ENCODE assay signal across 8 mouse cellular contexts in genomic region chr11:58171459-58172091, GRCm38 (mm10). TPM values are rescaled to one million over a fixed set of nuclear protein-coding genes. Genes with fewer than 3 reads are reported as not detected.
A peak's percentile ranks its signal among the peaks of the same experiment; 100 is the strongest.
DNase-seq lines count a peak whose midpoint lies in the region; ATAC-seq and TF ChIP-seq lines count a peak whose summit lies in the region.

TSS of gene Mrpl22 (plus strand) at chr11:58171661.

- TF ChIP-seq EP300 in heart, adult 2 months (IDR thresholded peaks at IDR 0.05; ENCODE audit: insufficient read depth, low read depth, low read length) = 0 out of 2 replicates have a peak, but pooled peaks have one; percentile 38

- under 1% methylated on average over 32 of the region's 34 CpGs for WGBS in embryonic facial prominence, embryonic 14.5 days
- WGBS in heart, adult 2 months = under 1% methylated on average over 34 of the region's 34 CpGs
- WGBS in limb, embryonic 13.5 days = under 1% methylated on average over 34 of the region's 34 CpGs
- under 1% methylated on average over 34 of the region's 34 CpGs for WGBS in midbrain, embryonic 16.5 days

- TF ChIP-seq POLR2A in heart, adult 2 months (IDR thresholded peaks at IDR 0.05; ENCODE audit: insufficient read depth, low read depth, low read length) = peak; percentile 88

- no peak for TF ChIP-seq CTCF in heart, adult 2 months (IDR thresholded peaks at IDR 0.05)

- peak within 1 kb of the TSS; percentile 60 for H3K4me3 ChIP-seq in embryonic facial prominence, embryonic 14.5 days (ENCODE audit: low read depth, low read length)
- peak within 1 kb of the TSS; percentile 67 for H3K4me3 ChIP-seq in heart, adult 2 months
- H3K4me3 ChIP-seq in limb, embryonic 13.5 days = peak within 1 kb of the TSS; percentile 78
- H3K4me3 ChIP-seq in midbrain, embryonic 16.5 days (ENCODE audit: low read depth, low read length) = peak within 1 kb of the TSS; percentile 70

- intact Hi-C loops in heart, adult 2 months (cut with DNase I) = no loop called here

- H3K79me2 ChIP-seq in heart, adult 2 months (replicated peaks; ENCODE audit: control insufficient read depth, insufficient read depth, low read length) = no peaks in the 10 kb centered on the region

- H3K4me2 ChIP-seq in embryonic facial prominence, embryonic 14.5 days (ENCODE audit: low read depth, low read length) = peak within 1 kb of the TSS; percentile 81
- H3K4me2 ChIP-seq in limb, embryonic 13.5 days (replicated peaks) = peak within 1 kb of the TSS; percentile 88
- H3K4me2 ChIP-seq in midbrain, embryonic 16.5 days (ENCODE audit: low read length) = peak within 1 kb of the TSS; percentile 73

- peak; percentile 84 for ATAC-seq in embryonic facial prominence, embryonic 14.5 days (ENCODE audit: low read depth)
- ATAC-seq in limb, embryonic 13.5 days (ENCODE audit: low FRiP score, low read depth) = peak; percentile 83
- ATAC-seq in midbrain, embryonic 16.5 days = peak; percentile 74

- H3K9ac ChIP-seq in embryonic facial prominence, embryonic 14.5 days (ENCODE audit: low read depth, low read length) = peak within 1 kb of the TSS; percentile 80
- H3K9ac ChIP-seq in heart, adult 2 months (ENCODE audit: low read depth, low read length) = peak within 1 kb of the TSS; percentile 63
- peak within 1 kb of the TSS; percentile 85 for H3K9ac ChIP-seq in limb, embryonic 13.5 days
- H3K9ac ChIP-seq in midbrain, embryonic 16.5 days (ENCODE audit: low read depth, low read length) = peak within 1 kb of the TSS; percentile 72

- peak; percentile 99 for DNase-seq in 3T3-L1 (ENCODE audit: low read depth, low spot score)
- peak; percentile 93 to 95 for DNase-seq in adrenal gland, postnatal 4 days (ENCODE audit: low spot score in 2 of 2)
- DNase-seq in embryonic facial prominence, embryonic 14.5 days (ENCODE audit: low spot score) = peak; percentile 97
- peak; percentile 94 to 95 for DNase-seq in heart, adult 2 months
- DNase-seq in kidney, adult 8-10 months = peak; percentile 97 to 98
- DNase-seq in spleen, postnatal 10 days (ENCODE audit: low spot score in 2 of 2) = peak; percentile 89 to 96

- peaks cover 37% of the 10 kb centered on the region for H3K36me3 ChIP-seq in embryonic facial prominence, embryonic 14.5 days (ENCODE audit: control insufficient read depth, insufficient read depth, low read length)
- H3K36me3 ChIP-seq in heart, adult 2 months (ENCODE audit: control insufficient read depth, insufficient read depth, low read length) = no peaks in the 10 kb centered on the region
- peaks cover 38% of the 10 kb centered on the region for H3K36me3 ChIP-seq in limb, embryonic 13.5 days
- peaks cover 15% of the 10 kb centered on the region for H3K36me3 ChIP-seq in midbrain, embryonic 16.5 days (ENCODE audit: control insufficient read depth, insufficient read depth, low read length)

- no peaks in the 10 kb centered on the region for H3K27me3 ChIP-seq in embryonic facial prominence, embryonic 14.5 days (replicated peaks; ENCODE audit: control insufficient read depth, insufficient read depth, low read length)
- H3K27me3 ChIP-seq in heart, adult 2 months (ENCODE audit: control insufficient read depth, insufficient read depth, low read length) = no peaks in the 10 kb centered on the region
- H3K27me3 ChIP-seq in limb, embryonic 13.5 days = no peaks in the 10 kb centered on the region
- no peaks in the 10 kb centered on the region for H3K27me3 ChIP-seq in midbrain, embryonic 16.5 days (ENCODE audit: control insufficient read depth, insufficient read depth, low read depth, low read length)

- H3K4me1 ChIP-seq in embryonic facial prominence, embryonic 14.5 days (ENCODE audit: control insufficient read depth, insufficient read depth, low read length) = peaks cover 6% of the 10 kb centered on the region; the same call in 1 of the 2 replicates
- H3K4me1 ChIP-seq in heart, adult 2 months (ENCODE audit: control insufficient read depth, insufficient read depth, low read length) = peaks cover 3% of the 10 kb centered on the region
- peaks cover 20% of the 10 kb centered on the region for H3K4me1 ChIP-seq in limb, embryonic 13.5 days
- peaks cover 22% of the 10 kb centered on the region for H3K4me1 ChIP-seq in midbrain, embryonic 16.5 days (ENCODE audit: control insufficient read depth, insufficient read depth, low read length)

- H3K27ac ChIP-seq in embryonic facial prominence, embryonic 14.5 days (replicated peaks; ENCODE audit: low read depth, low read length) = peak within 1 kb of the TSS; percentile 67
- H3K27ac ChIP-seq in heart, adult 2 months = peak within 1 kb of the TSS; percentile 64
- H3K27ac ChIP-seq in limb, embryonic 13.5 days = no peak within 1 kb of the TSS
- H3K27ac ChIP-seq in midbrain, embryonic 16.5 days (ENCODE audit: low read length) = peak within 1 kb of the TSS; percentile 77

- no peaks in the 10 kb centered on the region for H3K9me3 ChIP-seq in embryonic facial prominence, embryonic 14.5 days (ENCODE audit: control insufficient read depth, low read length)
- no peaks in the 10 kb centered on the region for H3K9me3 ChIP-seq in limb, embryonic 13.5 days
- no peaks in the 10 kb centered on the region for H3K9me3 ChIP-seq in midbrain, embryonic 16.5 days (replicated peaks; ENCODE audit: control insufficient read depth, low read length, poor library complexity, severe bottlenecking)

RNA-seq across cellular contexts. Expression of gene Mrpl22, which starts in this region (rescaled TPM):
- 10 to 100 TPM; 68.2 to 74.2 TPM for total RNA-seq in adrenal gland, postnatal 4 days (2021)
- polyA plus RNA-seq in embryonic facial prominence, embryonic 14.5 days (2014; fragmentation: Nextera tagmentation; extraction: Ambion mirVana) = 112 and 113 TPM in 2 replicates
- 10 to 100 TPM; 50.7 to 53.9 TPM for total RNA-seq in heart, adult 2 months (2021)
- 48.4 and 48.6 TPM in 2 replicates for polyA plus RNA-seq in heart, adult 2 months (2012; rRNA removed)
- 134 and 146 TPM in 2 replicates for polyA plus RNA-seq in limb, embryonic 13.5 days (2015; fragmentation: Nextera tagmentation; extraction: Ambion mirVana)
- polyA plus RNA-seq in midbrain, embryonic 16.5 days (2015; fragmentation: Nextera tagmentation; extraction: Ambion mirVana) = 88.5 and 93.4 TPM in 2 replicates
